Mouse (Mus musculus) retina, embryonic 14.5 days (tissue): ENCODE data around the gene Gm21915.

Experiments used
- DNase-seq: peaks from one replicate; pipeline ENCODE4 v3.0.0-alpha.2; 2015; ENCODE audit warnings: low spot score

Gm21915 gene

DNA sequence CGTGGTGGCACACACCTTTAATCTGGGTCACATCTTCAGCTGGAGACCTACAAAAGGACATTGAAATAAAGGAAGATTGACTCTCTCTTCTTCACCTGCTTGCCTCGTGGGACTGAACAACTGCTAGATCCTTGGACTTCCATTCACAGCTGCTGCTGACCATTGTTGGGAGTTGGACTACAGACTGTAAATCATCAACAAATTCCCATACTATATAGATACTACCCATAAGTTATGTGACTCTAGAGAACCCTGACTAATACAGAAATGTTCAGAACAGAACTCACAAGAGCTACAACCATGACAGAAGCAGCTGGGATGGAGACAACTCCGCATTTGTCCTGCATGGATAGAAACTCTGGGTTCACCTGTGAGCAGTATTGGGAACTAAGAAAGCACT is at the start of gene Gm21915:
Gene Gm21915, plus strand, starts transcription at position 301 of the 400 bp plus-strand sequence.
- no peak for DNase-seq

DNA sequence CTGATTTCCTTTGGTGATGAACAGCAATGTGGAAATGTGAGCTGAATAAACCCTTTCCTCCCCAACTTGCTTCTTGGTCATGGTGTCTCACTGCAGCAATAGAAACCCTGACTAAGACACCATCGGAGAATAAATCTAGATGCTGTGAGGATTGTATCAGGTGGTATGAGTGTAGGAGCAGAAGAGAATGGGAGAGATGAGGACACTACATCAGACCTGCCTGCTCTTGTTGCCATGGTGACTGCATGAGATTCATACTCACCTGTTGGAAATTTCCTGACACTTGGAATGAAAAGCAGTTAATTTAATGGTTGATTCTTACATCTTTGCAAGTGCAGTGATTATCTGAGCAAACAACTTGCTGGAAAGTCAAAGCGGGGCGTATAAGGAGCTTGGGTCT is 48.1 kb upstream of the Gm21915 start:
- no peak for DNase-seq

DNA sequence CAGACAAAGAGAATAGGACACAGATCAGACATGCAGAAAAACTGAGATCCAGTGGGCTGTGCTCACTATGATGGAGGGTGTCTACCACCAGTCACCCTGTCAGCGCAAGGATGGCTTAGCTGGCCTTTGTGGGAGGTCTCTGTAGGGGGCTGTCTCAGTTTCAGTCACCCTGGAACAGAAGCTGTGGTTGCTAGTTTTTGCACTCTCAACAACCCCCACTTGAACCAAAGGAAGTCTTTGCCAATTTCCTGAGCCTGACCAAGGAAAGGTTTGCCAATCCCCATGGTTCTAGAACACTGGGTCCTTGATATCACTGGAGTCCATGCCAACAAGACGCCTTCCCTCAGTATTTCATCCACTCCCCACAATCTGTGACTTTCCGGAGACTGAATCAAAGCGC is 47.6 kb upstream of the Gm21915 start:
- no peak for DNase-seq

DNA sequence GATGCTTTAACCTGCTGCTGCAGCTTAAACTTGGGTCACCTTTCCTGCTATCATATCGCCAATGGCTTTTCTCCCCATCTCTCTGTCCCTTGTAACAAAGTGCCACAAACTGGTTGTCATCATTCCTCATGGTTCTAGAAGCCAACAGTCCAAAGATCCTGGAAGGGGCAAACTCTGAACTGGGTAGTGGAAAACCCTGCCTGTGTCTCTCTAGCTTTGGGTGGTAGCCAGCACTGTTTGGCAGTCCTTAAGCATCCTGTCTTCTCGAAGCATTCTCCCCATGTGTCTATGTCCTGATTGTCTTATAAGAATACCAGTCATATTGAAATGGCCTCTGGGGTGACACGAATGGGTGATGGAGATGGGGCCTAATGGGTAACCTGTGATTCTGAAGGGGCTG is 45.1 kb upstream of the Gm21915 start:
- no peak for DNase-seq

DNA sequence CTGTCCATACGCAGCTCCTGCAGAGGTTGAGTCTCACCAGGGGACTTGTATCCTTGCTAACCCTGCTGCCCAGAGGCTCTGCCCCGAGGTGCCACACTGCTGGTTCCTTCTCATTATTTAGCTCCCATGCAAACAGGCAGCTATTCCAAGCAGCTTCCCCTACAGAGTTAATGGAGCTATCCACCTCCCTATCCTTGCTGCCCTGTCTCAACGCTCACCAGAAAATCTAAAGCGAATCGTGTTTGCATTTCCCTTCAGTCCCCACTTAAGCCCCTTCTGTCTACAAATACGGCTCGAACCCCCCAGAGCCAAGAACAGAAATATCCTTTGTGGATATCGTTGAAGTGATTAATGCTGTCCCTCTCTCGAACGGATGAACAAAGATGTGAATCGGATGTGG is 43.8 kb upstream of the Gm21915 start:
- DNase-seq = no peak

DNA sequence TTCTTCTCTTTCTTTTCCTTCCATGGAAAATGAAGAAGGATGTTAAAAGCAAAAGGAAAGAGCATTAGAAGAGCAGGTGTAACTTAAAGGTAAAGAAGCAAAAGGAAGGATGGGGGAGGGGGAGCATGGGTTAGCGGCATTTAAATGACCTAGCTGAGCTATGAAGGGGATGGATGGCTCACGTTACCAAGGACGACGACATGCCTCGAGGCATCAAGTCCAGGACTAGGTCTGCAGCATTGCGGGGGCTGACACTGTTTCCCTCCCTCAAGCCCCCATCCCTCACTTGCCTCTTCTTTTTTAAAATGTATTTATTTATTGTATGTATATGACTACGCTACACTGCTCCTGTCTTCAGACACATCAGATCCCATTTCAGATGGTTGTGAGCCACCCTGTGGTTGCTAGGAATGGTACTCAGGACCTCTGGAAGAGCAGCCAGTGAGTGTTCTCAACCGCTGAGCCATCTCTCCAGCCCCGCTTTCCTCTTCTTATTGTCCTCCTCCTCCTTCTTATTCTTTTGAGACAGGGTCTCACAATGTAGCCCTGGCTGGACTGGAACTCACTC is 43.2 kb upstream of the Gm21915 start:
- DNase-seq = no peak

DNA sequence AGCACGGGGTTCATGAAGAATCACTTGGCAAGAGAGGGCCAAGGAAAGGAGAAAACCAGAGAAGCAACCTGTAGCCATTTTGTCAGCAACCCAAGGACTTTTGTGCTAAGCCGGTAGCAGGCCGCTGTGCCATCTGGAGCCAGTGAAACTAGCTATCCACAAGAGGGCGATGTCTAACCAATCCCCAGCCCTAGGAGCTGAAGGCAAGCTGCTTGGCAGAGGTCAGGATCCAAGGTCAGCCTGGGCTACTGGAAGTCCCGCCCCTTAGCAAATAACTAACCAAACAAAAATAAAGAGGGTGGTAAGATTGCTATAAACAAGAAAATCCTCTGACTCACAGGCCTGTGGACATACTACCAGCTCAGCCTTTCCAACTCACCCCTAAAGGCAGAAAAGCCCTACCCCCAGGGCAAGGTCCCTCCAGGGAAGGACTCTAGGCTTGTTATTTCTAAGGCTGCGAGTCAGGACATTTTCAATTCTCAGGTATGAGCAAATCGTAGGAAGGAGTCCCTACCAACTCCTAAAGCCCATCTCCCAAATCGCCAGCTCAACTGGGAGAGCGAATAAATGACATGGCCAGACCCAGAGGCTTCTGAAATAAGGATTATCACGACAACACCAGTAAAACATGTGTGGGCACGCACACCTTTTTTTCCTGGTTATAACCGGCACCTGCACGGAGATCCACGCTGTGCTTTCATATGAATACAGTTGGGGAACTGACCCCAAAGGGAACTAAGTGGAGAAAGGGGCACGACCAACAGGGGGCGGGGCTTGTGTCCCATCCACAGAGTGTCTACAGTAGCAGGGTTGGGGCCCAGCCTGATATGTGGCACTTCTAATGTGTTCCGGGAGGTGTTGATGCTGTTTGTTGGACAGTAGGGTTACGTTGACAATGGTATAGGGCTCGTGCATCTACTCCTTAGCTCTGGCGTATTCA is 42.0 kb upstream of the Gm21915 start:
- peak; percentile 80 for DNase-seq

DNA sequence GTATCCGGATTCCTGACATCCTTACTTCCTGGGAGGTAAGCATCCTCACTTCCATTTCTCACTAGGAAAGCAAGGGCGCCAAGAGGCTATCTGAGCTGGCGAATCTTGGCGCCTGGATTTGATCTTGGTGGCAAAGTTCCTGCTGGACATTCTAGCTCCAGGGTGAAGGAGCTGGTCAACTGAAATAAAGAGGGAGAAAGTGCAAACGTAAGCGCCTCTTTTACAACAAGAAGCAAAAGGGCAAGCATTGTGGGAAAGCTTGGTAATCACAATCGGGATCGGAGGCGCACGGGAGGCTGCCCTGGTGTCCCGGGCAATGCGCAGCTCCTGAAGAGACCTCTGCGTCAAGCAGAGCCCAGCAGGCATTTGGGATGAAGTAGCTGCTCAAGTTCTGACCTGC is 41.0 kb upstream of the Gm21915 start:
- no peak for DNase-seq

DNA sequence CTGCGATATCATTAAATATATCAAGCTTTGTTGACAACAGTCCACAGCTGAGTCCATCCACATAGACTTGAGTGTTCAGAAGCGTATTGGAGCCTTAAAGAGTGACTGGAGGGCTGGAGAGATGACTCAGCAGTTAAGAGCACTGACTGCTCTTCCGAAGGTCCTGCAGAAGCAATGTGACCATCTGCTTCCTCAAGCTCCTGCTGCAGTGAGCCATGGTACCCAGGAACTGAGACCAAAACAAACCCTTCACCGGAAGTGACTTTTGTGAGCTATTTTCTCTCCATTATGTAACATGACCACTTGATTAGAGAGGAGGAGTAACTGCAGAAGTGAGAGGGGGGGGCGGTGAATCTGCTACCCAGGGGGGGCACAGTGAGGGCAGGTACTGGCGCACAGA is 39.3 kb upstream of the Gm21915 start:
- DNase-seq = no peak

DNA sequence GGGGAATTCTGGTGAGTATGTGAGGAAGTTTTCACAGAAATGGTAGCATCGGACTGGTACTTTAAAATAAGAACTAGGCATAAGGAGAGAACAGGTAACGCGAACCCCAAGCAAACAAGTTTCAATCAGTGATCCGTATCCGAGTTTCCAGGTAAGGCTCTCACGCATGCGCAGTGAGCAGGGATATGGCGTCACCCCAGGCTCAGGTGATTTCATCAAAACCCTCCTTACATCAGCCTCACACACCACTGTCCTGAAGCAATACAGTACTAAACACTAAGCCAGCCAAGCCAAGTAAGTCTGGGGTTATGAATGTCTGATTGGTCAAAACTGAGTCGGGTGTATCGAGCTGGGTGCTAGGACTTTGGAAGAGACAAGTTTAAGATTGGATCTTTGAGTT is 38.9 kb upstream of the Gm21915 start:
- no peak for DNase-seq

DNA sequence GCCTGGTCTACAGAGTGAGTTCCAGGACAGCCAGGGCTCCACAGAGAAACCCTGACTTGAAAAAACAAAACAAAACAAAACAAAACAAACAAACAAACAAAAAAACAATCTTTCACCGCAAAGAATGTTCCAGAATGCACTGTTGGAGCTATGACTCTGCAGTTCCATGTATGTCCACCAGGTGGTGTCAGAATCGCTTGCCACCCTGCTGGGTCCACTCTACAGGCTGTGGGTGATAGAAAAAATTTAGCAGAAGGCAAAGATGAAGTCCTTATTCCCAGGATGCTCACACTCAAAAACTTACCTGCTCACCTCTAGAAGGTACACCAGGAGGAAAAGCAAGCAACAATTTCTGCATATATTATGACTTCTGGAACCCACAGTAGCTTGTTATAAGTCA is 34.4 kb upstream of the Gm21915 start:
- DNase-seq = peak; percentile 83

DNA sequence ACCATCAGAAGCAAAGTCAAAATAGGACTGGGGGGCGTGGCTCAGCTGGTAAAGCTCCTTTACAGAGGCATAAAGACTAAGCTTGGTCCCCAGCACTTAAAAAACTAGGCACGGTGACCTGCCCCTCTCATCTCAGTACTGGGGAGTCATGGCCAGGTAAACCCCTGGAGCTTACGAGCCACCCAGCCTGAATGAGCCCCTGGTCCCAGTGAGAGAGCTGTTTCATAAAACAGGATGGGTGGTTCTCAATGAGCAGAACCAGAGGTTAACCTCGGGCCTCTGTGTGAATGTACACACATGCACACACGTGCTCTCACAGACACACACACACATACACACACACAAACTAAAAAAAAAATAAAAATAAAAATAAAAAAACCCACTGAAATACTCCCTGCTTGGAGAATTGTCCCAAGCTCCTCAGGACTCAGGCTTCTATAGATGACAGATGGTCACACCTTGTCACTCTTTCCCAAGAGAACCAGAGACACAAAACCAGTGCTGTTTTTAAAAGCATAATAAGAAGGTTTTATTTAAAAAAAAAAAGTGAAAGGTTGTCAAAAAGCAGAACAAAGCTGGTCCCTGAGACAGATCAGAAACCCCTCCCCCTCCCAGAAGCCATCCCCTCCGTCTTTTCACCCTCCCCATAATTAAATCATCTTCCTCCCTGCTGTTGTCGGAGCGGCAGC is 32.6 kb upstream of the Gm21915 start:
- no peak for DNase-seq

DNA sequence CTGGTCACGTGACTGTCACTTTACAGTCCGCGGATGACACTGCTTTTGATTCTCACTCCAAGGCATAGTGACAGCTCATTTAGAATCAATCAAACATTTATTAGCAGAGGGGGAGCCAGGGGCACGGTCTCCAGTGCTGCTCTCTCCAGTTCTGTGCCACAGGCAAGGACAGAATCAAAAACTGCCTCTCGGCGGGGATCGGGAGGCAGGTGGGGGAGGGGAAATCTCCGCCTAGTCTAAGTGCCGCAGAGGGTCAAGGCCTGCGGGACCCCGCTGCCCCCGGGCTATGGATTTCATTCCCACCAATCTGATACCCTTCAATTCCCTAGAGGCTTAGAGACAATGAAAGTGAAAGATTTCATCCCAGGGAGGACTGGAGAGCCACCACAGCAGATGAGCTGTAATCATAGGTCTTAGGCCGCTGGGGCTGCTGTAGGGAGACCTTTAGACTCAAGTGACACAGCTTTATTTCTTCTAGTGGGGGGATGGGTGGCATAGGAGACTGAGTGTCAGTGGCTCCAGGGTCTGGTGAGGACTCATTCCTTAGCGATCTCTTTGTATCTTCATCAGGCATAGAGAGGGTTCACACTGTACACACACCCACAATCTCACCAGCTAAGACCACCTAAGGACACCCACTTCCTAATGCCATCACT is 31.9 kb upstream of the Gm21915 start:
- peak; percentile 77 for DNase-seq

DNA sequence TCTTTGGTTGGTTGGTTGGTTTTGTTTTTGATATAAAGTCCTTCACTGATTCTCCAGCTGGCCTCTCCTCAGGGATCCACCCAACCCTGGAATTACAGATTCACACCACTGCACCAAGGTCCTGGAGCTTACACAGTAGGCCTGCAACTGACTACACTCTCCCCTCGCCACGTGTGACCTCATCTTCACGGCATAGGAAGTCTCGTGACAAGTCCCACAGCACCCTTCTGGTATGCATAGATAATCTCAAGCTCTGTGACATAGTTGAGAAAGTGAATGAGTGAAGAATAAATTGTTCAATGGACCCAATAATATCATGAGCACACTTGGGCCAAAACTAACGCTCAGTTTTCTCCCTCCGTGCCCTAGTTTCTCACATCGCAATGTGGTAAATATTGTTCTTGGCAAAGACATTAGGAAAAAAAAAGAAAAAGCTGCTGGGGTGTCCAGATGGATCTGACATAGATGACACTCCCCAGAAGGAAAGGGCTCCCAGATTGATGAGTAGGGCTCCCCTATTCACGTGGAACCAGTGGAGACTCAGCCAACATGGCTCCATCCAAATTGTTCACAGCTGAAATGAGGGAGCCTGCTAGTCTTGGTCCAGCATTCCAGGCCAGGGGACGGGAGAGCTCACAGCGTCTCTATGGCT is 30.8 kb upstream of the Gm21915 start:
- DNase-seq = no peak

DNA sequence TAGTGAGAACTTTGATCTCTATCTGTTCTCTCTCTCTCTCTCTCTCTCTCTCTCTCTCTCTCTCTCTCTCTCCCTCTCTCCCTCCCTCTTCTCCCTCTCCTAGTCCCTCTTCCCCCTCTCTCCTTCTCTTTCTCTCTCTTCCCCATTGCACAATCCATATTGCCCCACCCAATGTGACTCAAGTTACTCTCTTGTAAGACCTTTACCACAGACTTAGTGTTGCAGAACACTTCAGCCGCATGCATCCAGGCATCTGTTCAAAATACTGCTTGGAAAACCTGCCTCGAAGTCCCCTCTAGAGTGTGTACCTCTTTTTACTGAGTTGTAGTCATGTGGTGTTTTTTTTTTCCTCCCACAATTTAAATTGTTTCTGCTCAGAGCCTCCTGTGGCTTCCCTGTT is 29.1 kb upstream of the Gm21915 start:
- DNase-seq = no peak

DNA sequence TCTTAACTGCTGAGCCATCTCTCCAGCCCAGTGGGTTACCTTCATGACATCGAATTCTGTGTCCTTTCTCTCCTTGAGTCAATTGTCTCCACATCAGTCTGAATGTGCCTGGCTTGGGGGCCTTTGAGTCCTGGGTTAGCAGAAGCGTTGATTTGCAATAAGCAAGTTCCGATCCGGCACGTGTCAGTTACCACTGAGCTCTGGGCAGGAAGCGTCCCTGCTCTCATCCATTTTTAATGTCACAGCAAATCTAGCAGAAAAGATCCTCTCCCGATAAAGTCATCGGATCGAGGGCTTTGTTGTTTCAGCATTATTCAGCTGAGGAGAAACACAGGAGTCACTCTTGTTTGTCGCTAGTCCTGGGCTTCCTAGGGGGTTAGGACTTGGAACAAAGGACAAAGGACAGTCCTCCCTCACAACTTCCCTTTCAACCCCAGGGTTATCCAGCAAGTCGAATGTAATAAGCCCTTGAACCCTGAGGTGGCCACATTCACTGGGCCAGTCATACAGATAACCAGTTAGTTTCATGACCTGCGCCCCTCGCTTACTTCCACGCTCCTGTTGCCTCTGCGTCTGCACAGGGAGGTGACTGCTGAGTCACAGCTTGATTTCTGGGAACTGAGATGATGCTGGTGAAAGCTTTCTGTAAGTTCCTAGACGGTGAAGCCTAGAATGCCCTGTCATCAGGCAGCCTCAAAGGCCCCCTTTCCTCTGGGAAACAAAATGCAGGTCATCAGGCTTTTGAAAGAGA is 27.8 kb upstream of the Gm21915 start:
- DNase-seq = peak; percentile 60

DNA sequence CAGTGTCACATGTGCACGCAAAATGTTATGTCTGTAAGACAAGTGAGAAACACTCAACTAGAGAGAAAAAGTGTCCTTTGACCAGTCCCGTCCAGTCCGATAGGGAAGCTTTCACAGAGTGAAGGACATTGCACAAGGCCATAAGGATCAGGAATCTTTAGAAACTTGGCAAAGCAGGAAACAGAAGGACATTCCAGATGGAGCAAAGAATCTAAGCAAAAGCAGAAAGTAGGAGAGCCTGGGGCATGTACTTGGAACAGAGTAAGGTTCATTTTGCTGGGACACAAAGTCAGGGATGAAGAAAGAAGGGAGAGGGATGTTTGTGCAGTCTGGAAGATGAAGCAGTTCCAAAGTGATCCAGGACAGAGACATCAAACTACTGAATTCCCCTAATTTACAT is 21.0 kb upstream of the Gm21915 start:
- no peak for DNase-seq

DNA sequence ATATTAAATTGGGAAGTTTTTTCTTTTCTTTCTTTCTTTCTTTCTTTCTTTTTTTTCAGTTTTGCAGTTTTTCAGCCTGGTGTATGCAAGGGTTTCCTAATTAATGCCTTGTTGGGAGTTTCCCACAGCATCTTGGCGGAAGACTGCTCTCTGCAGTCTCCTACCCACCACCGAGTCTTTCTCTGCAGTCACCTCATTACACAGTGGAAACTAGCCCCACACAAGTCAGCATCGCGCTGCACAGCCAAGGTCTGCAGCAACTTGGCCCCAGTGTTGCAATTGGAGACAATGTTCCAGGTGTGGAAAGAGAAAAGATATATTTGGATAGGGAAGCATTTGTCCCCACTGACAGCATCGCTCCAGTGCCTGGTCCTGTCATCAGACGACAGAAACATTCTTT is 20.4 kb upstream of the Gm21915 start:
- DNase-seq = no peak

DNA sequence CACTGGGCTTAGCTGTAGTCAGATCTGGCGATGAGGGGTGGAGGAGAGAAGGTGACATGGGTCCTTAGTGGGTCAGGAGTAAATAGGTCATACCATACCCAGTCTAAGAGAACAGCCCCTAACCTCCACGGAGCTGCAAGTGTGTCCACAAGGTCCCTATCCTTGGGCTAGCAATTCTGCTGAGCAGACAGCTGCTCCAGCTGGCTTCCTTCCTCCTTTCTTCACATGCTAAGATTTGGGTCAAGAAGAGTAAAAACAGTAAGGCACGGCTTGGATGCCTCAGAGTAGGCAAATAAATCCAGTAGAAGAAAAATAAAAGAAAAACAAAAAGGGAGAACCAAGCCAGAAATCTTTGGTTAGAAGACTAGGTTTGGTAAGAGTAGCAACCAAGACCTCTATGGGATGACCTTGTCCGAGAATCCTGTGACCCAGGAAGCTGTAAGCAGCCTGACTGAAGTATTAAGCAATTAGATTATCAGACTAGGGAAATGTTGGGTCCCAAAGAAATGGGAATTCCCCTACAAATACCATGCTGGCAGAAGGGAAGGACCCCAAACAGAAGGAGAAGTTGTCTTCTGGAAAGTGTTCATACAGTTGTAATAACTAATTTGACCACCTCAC is 19.1 kb upstream of the Gm21915 start:
- DNase-seq = no peak

DNA sequence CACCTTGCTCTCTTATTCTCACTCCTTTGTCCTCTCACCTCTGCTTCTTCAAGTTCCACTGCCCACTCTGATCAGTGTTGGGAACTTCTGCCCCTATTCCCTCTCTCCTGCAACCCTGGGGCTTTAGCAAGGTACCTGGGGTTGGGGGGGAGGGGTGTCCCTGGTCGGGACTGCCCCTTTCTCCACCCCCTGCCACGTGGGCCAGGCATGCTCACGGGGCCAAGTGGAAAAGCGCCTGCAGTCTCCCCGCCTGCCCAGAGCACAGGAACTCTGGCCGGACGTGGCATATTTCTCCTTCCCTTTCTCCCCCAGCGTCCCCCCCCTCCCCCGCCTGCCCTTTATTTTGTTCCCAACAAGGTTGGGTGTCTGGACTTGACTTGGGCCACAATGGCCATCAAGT is 17.7 kb upstream of the Gm21915 start:
- DNase-seq = no peak
